Mouse (Mus musculus) urinary bladder, postnatal 10 days (tissue): Measurements from ENCODE around the gene Tnfrsf21.

Experiments
- DNase-seq: peaks from one replicate; pipeline ENCODE4 v3.0.0; 2022; ENCODE audit warnings: low spot score

Tnfrsf21 gene

DNA sequence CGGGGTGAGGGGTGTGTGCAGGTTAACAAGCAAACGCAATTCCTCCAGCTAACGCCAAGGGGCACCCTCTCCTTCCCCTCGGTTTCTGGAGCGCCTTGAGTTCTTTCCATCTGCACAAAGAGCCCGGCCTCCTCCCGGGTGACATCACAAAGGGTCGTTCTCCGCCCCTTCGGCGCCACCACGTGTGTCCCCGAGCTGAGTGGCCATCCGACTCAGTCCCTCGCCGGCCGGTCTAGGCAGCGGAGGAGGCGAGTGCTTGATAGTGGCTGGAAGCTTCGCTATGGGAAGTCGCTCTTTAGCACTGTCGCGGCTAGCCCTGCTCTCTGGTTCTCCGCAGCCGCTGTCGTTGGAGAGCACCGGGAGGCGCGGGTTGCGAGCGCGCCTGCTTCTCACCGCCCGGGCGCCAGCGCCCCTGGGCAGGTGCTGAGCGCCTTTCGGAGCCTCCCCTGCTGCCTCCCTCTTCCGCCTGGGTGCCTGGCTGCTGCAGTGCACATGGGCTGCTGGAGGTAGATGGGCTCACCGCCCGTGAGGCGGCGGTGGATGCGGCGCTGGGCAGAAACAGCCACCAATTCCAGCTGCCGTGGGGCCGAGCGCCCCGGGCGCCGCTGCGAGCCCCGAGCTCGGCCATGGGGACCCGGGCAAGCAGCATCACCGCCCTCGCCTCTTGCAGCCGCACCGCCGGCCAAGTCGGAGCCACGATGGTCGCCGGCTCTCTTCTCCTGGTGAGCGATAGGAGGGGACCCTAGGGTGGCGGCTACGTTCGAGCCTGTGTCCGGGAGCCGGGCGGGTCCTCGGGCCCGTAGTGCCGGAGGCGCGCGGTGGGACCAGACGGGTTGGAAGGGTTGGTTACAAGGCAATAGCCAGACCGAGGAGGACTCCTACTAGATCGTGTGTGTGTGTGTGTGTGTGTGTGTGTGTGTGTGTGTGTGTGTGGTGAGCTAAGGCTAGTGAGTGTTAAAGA lies at the start of gene Tnfrsf21:
Tnfrsf21 (plus strand) TSS at position 185 of the 961 bp plus-strand sequence.
- peak; percentile 57 for DNase-seq

GRCm38 (mm10) chr17:42968174-42968573 lies 48.2 kb upstream of the Tnfrsf21 start:
- DNase-seq = no peak

DNA sequence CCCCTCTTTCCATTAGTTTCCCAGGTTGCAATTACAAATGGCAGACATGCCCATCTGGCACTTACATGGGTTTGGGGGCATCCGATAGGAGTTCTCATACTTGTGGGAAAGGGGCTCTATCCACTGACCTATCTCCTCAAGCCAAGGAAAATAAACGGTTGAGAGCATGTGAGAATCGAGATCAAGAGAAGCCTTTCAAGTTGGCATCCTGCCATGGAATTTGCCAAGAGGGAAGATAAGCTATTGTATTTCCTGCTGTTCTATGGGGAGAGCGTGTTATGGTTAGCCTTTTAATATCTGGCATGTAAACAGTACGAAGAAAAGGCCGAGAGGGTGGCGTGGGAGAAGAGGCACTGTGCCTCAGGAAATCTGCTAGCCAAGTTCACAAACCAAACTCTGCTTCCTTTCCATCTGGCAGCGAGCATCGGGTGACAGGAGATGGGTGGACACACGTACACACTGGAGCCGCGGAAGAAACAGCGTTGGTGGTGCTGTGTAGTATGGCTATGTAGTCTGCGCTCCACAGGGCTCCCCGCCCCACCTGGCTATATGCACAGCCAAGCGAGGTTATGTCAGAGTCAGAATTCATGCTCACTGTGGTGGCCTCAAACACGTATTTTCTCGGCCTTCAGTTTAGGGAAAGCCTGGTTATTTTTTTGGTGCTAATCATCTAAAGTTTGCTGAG lies 40.9 kb upstream of the Tnfrsf21 start:
- DNase-seq = no peak

- DNase-seq = no peak
These were observed 38.6 kb upstream of the Tnfrsf21 start for GRCm38 (mm10) chr17:42977766-42978165.

DNA sequence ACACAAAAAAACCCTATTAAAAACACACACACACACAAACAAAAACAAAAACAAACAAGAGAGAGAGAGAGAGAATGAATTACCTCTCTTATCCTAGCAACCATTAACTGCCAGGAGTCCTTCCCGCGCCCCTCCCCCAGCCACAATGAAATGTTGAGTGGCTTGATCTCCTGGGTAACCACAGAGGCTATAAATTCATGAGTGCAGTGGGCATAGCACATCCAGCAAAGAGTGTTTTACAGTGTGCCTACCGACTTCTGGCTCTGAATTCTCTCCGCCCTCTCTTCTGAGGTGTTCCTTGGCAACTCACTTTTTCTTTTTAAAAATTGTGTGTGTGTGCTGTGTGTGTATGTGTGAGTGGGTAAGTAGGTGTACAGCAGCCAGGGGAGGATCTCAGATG lies 38.0 kb upstream of the Tnfrsf21 start:
- DNase-seq = no peak

DNA sequence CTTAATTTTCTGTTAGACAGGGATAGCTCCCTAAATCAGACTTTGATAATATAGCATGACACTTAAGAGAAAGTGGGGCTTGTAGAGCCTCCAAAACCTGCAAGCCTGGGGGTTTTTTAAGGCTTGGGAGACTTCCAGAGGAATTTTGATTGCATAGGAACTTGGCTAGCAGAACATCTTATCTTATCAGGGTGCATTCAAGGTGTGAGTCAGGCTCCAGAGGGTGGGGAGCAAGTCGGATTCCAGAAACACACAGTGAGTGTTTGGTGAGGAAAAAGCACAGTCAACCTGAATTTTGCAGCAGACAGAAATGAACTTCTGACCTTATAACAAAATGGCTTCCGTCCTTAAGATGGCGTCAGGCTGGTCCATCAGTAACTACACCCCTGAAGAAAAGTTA lies 34.5 kb upstream of the Tnfrsf21 start:
- DNase-seq = no peak

DNA sequence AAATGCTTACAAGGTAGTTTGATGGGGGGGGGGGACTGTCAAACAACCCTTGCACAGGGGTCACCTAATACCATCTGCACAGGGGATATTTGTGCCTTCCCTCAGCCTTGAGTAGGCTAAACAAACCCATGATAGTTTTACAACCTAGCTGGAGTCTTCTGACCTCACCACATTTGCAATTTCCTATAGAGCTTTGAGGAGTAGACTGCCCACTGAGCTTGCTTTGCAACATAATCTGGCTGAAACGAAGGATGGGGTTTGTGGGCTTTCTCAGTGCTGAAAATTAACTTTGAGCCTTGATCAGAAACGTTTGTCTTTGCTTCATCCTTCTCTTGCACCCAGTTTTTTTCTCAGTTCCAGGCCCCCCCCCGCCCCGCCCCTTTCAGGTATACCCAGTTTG lies 33.8 kb upstream of the Tnfrsf21 start:
- no peak for DNase-seq

- DNase-seq = no peak
These were observed 30.3 kb upstream of the Tnfrsf21 start for GRCm38 (mm10) chr17:42985837-42986589.

DNA sequence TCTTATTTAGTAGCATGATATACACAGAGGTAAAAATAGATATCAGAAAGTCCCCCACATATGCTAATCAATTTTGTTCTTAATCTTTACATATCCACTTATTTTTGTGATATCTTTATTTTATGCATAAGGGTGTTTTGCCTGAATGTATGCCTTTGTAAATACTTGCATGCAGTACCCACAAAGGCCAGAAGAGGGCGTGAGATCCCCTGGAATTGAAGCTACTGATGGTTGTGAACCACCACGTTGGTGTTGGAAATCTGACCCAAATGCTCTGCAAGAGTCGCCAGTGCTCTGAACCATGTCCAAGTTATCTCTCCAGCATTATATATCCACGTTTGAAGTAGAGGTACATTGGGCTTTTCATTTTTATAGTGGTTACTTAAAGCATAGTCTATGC lies 28.7 kb upstream of the Tnfrsf21 start:
- DNase-seq = no peak

GRCm38 (mm10) chr17:42989981-42990380 lies 26.4 kb upstream of the Tnfrsf21 start:
- DNase-seq = no peak

- no peak for DNase-seq
These were observed 25.2 kb upstream of the Tnfrsf21 start for GRCm38 (mm10) chr17:42991112-42991511.

DNA sequence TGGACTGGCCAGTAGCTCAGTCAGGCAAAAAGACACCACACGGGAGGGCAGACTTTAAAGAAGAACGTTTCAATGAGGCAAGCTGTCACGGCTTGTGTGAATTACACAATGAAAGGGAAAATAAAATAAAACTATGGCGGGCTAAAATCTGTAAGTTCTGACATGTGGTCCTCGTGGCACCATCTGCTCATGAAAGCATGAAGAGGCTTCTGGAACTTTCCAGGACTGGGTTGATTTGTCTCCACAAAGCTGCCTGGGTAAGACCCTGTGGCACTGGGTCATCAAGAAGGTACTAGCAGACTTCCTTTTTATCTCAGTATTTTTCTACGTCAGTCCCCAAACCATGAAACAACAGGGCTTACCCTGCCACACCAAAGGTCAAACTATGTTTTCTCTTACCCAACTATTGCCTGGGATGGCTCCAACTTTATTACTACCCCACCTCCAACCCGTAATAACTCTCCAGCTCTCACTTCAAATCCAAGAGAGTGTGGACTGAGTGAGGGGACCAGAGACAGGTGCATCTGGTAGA lies 16.8 kb upstream of the Tnfrsf21 start:
- DNase-seq = no peak

DNA sequence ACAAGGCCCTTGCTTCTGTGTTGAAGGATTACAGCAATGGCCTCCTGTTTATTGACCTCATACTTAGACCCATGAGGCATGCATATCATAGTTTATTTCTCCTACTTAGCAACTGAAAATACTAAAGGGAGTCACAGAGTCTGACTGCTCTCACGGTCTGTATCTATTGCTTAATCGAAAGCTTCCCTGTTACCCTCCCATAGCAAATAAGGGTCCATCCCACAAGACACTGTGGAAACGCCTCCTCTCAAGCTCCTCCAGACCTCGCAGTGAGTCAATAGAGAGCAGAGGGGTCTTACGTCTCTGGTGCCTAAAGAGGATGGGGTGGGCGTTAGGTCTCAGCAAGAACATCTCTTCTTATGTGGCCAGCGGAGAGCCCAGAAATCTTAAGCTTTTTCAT lies 15.8 kb upstream of the Tnfrsf21 start:
- DNase-seq = no peak

DNA sequence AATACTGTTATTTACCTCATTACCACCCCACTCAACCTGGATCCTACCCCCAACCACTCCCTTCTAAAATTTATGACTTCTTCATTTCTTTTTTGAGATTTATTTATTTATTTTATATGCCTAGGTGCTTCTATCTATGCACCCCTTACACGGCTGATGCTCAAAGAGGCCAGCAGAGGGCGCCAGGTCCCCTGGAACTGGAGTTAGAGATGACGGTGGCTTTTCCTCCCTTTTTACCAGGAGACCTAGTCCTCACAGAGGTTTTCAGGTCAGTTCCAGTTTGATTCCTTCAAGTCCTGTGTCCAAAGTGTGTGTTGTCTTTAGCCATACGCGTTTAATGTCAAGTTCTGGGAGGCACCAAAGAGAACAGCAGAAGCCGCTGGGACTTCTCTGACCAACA lies 3.6 kb upstream of the Tnfrsf21 start:
- no peak for DNase-seq

DNA sequence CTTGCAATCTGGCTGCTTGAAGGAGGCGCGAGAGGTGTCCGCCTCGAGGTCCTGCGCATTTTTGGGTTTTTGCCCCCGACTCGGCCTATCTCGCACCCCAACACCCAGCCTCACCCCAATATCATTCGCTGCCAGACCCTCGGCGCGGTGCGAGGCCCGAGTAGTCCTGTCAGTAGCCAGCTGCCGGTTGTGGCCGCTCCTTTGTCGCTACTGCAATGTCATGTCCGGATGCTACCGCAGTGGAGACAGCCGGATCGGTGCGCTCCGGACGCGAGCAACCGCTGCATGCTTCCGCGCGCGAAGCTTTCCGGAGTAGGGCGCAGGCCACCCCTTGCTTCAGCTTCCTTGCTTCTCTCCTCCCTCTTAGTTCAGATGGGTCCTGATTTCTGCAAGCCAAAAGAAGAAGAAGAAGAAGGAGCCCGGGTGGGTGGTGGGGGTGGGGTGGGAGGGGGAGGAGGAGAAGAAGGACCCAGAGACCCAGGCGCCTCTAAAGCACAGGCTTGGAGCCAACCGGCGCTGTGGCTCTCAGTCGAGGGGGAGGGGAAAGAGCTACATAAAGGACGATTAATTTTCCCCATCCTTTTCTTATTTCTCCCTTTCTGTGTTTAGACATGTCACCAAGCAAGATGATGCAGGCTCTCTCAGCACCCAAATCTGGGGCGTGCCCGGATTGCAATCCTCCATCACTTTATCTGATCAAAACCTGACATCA lies 1.1 kb downstream of the Tnfrsf21 start:
- DNase-seq = no peak

DNA sequence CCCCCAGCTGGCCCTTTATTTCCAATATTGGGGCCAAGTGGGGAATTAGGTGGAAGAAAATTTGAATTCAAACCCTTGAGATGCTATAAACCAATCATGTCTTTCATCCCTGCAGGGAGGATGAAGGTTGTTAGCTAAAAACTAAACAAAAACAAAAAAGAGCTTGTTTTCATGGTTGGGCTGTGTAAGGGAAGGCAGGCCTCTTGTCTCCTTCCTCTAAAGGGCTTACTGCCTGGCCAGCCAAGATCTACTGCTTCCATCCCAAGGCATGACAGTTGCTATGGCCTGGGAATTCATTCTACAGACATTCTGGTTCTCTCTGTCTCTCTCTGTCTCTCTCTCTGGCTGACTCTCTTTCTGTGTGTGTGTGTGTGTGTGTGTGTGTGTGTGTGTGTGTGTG lies 1.7 kb downstream of the Tnfrsf21 start:
- no peak for DNase-seq

GRCm38 (mm10) chr17:43019660-43020059 lies 3.3 kb downstream of the Tnfrsf21 start:
- DNase-seq = no peak

GRCm38 (mm10) chr17:43021017-43021416 lies 4.7 kb downstream of the Tnfrsf21 start:
- no peak for DNase-seq

DNA sequence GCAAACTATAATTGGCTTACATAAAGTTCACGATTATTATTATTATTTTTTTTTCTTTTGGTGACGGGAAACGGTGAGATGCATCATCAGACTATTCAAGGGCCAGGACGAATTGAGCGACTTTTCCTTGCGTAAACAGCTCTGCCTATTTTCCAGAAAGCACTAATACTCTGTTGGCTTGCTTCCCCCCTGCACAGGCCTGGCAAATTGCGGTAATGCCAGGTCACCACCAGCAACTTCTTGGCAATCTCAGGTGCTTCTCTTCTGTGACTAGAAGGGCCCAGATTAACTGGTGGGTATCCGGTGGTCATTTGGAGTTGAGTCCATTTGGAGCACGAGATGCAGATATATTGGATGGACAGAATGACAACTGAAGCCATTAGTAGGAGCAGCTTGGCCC lies 5.7 kb downstream of the Tnfrsf21 start:
- no peak for DNase-seq

DNA sequence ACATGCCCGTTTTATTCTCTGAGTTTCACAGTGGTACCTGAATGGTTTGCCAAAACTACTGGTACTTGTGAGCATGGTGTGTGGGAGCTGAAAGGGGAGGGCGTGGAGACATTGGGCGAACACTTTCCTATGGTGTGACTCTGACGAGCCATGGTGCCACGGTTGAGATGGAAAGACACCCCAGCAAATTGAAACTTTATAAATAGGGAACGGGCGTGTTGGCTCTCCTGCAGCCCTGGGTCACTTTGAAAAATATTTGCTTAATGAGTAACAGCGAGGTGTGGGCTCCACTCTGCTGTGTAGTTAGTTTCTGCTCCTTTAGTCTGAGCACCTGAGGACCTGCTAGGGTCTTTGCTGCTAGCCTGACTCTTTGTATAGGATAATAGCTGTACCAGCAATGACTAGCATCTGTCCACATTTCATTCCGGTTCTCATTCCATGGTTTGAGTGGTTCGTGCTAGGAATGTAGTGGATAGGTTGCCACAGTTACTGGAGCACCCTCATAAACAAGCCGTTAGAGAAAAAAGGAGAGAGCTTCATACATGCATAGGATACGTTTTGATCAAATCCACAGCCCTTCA lies 7.4 kb downstream of the Tnfrsf21 start:
- DNase-seq = no peak

GRCm38 (mm10) chr17:43024531-43024930 lies 8.2 kb downstream of the Tnfrsf21 start:
- DNase-seq = no peak
